Mouse (Mus musculus): Measurements from ENCODE around the gene Fabp7. TPM values are rescaled to one million over a fixed set of nuclear protein-coding genes. Genes with fewer than 3 reads are reported as not detected.
A peak's percentile ranks its signal among the peaks of the same experiment; 100 is the strongest.

Gene Fabp7
- total and polyA plus RNA-seq, 2 experiments = 0.59 to 10.0 TPM

- no peaks in the 10 kb centered on the region for H3K79me2 ChIP-seq (ENCODE audit: control insufficient read depth, insufficient read depth, low read length)
- no peak overlapping the region for H3K4me3 ChIP-seq (ENCODE audit: insufficient read depth, low read depth, low read length)
- DNase-seq (ENCODE audit: extremely low read depth, low read depth, low spot score) = no peak
- H3K27me3 ChIP-seq (ENCODE audit: control insufficient read depth, insufficient read depth, low read length) = no peaks in the 10 kb centered on the region
- H3K9ac ChIP-seq (ENCODE audit: low read depth, low read length) = no peak overlapping the region
- no peaks in the 10 kb centered on the region for H3K36me3 ChIP-seq (ENCODE audit: control insufficient read depth, insufficient read depth, low read length)
- H3K27ac ChIP-seq (replicated peaks; ENCODE audit: insufficient read depth, low read depth, low read length) = no peak overlapping the region
- TF ChIP-seq CTCF (IDR thresholded peaks at IDR 0.05; ENCODE audit: low read depth, low read length) = no peak
- no peak for TF ChIP-seq POLR2A (IDR thresholded peaks at IDR 0.05; ENCODE audit: extremely low read depth, insufficient read depth, low read length)
- H3K4me1 ChIP-seq (ENCODE audit: control insufficient read depth, insufficient read depth, low read length) = no peaks in the 10 kb centered on the region
These were observed 39.2 kb upstream of the Fabp7 start for GRCm38 (mm10) chr10:57745452-57745851.

- Histone ChIP-seq H3K27me3 (ENCODE audit: control insufficient read depth, insufficient read depth, low read length) (no peaks in the 10 kb centered on the region), H3K4me3 (ENCODE audit: insufficient read depth, low read depth, low read length) (no peak overlapping the region), H3K4me1 (ENCODE audit: control insufficient read depth, insufficient read depth, low read length) (no peaks in the 10 kb centered on the region), H3K27ac (replicated peaks; ENCODE audit: insufficient read depth, low read depth, low read length) (no peak overlapping the region), H3K79me2 (ENCODE audit: control insufficient read depth, insufficient read depth, low read length) (no peaks in the 10 kb centered on the region), H3K36me3 (ENCODE audit: control insufficient read depth, insufficient read depth, low read length) (no peaks in the 10 kb centered on the region), H3K9ac (ENCODE audit: low read depth, low read length) (no peak overlapping the region)
- no peak for DNase-seq (ENCODE audit: extremely low read depth, low read depth, low spot score)
- TF ChIP-seq POLR2A (IDR thresholded peaks at IDR 0.05; ENCODE audit: extremely low read depth, insufficient read depth, low read length) = no peak
- no peak for TF ChIP-seq CTCF (IDR thresholded peaks at IDR 0.05; ENCODE audit: low read depth, low read length)
These were observed 37.6 kb upstream of the Fabp7 start for GRCm38 (mm10) chr10:57747127-57747526.

- Histone ChIP-seq H3K9ac (ENCODE audit: low read depth, low read length) (no peak overlapping the region), H3K79me2 (ENCODE audit: control insufficient read depth, insufficient read depth, low read length) (no peaks in the 10 kb centered on the region), H3K36me3 (ENCODE audit: control insufficient read depth, insufficient read depth, low read length) (no peaks in the 10 kb centered on the region), H3K4me1 (ENCODE audit: control insufficient read depth, insufficient read depth, low read length) (no peaks in the 10 kb centered on the region), H3K4me3 (ENCODE audit: insufficient read depth, low read depth, low read length) (no peak overlapping the region), H3K27ac (replicated peaks; ENCODE audit: insufficient read depth, low read depth, low read length) (no peak overlapping the region), H3K27me3 (ENCODE audit: control insufficient read depth, insufficient read depth, low read length) (no peaks in the 10 kb centered on the region)
- 89% methylated on average over 1 of the region's 1 CpGs for WGBS
- no peak for DNase-seq (ENCODE audit: extremely low read depth, low read depth, low spot score)
- TF ChIP-seq POLR2A (IDR thresholded peaks at IDR 0.05; ENCODE audit: extremely low read depth, insufficient read depth, low read length) = no peak
- no peak for TF ChIP-seq CTCF (IDR thresholded peaks at IDR 0.05; ENCODE audit: low read depth, low read length)
These were observed 31.3 kb upstream of the Fabp7 start for GRCm38 (mm10) chr10:57753343-57753742.

- DNase-seq (ENCODE audit: extremely low read depth, low read depth, low spot score) = no peak
- no peaks in the 10 kb centered on the region for H3K79me2 ChIP-seq (ENCODE audit: control insufficient read depth, insufficient read depth, low read length)
- no peaks in the 10 kb centered on the region for H3K36me3 ChIP-seq (ENCODE audit: control insufficient read depth, insufficient read depth, low read length)
- TF ChIP-seq CTCF (IDR thresholded peaks at IDR 0.05; ENCODE audit: low read depth, low read length) = no peak
- TF ChIP-seq POLR2A (IDR thresholded peaks at IDR 0.05; ENCODE audit: extremely low read depth, insufficient read depth, low read length) = no peak
- no peaks in the 10 kb centered on the region for H3K4me1 ChIP-seq (ENCODE audit: control insufficient read depth, insufficient read depth, low read length)
- H3K9ac ChIP-seq (ENCODE audit: low read depth, low read length) = no peak overlapping the region
- H3K27me3 ChIP-seq (ENCODE audit: control insufficient read depth, insufficient read depth, low read length) = no peaks in the 10 kb centered on the region
- 86% methylated on average over 2 of the region's 2 CpGs for WGBS
- no peak overlapping the region for H3K27ac ChIP-seq (replicated peaks; ENCODE audit: insufficient read depth, low read depth, low read length)
- H3K4me3 ChIP-seq (ENCODE audit: insufficient read depth, low read depth, low read length) = no peak overlapping the region
These were observed 29.4 kb upstream of the Fabp7 start for GRCm38 (mm10) chr10:57755201-57755736.

- no peaks in the 10 kb centered on the region for H3K27me3 ChIP-seq (ENCODE audit: control insufficient read depth, insufficient read depth, low read length)
- no peaks in the 10 kb centered on the region for H3K36me3 ChIP-seq (ENCODE audit: control insufficient read depth, insufficient read depth, low read length)
- TF ChIP-seq CTCF (IDR thresholded peaks at IDR 0.05; ENCODE audit: low read depth, low read length) (no peak), POLR2A (IDR thresholded peaks at IDR 0.05; ENCODE audit: extremely low read depth, insufficient read depth, low read length) (no peak)
- WGBS = 90% methylated on average over 2 of the region's 2 CpGs
- no peak overlapping the region for H3K27ac ChIP-seq (replicated peaks; ENCODE audit: insufficient read depth, low read depth, low read length)
- no peak for DNase-seq (ENCODE audit: extremely low read depth, low read depth, low spot score)
- no peak overlapping the region for H3K4me3 ChIP-seq (ENCODE audit: insufficient read depth, low read depth, low read length)
- no peaks in the 10 kb centered on the region for H3K79me2 ChIP-seq (ENCODE audit: control insufficient read depth, insufficient read depth, low read length)
- H3K4me1 ChIP-seq (ENCODE audit: control insufficient read depth, insufficient read depth, low read length) = no peaks in the 10 kb centered on the region; the same call in 1 of the 2 replicates
- no peak overlapping the region for H3K9ac ChIP-seq (ENCODE audit: low read depth, low read length)
These were observed 25.7 kb upstream of the Fabp7 start for GRCm38 (mm10) chr10:57758999-57759398.

- no peak for TF ChIP-seq POLR2A (IDR thresholded peaks at IDR 0.05; ENCODE audit: extremely low read depth, insufficient read depth, low read length)
- no peak for TF ChIP-seq CTCF (IDR thresholded peaks at IDR 0.05; ENCODE audit: low read depth, low read length)
- WGBS = 62% methylated on average over 3 of the region's 3 CpGs
- Histone ChIP-seq H3K27ac (replicated peaks; ENCODE audit: insufficient read depth, low read depth, low read length) (no peak overlapping the region), H3K79me2 (ENCODE audit: control insufficient read depth, insufficient read depth, low read length) (no peaks in the 10 kb centered on the region), H3K4me3 (ENCODE audit: insufficient read depth, low read depth, low read length) (no peak overlapping the region), H3K9ac (ENCODE audit: low read depth, low read length) (no peak overlapping the region), H3K36me3 (ENCODE audit: control insufficient read depth, insufficient read depth, low read length) (no peaks in the 10 kb centered on the region), H3K27me3 (ENCODE audit: control insufficient read depth, insufficient read depth, low read length) (no peaks in the 10 kb centered on the region), H3K4me1 (ENCODE audit: control insufficient read depth, insufficient read depth, low read length) (no peaks in the 10 kb centered on the region; the same call in 1 of the 2 replicates)
- peak; percentile 24 for DNase-seq (ENCODE audit: extremely low read depth, low read depth, low spot score)
These were observed 24.0 kb upstream of the Fabp7 start for GRCm38 (mm10) chr10:57760694-57761093.
